Mouse (Mus musculus) gastrocnemius, adult 18-20 months (tissue): ENCODE measurements around the gene Slc5a3. TPM values are rescaled to one million over a fixed set of nuclear protein-coding genes. Genes with fewer than 3 reads are reported as not detected.
"Not testable (repeated sequence)": the region's sequence is repeated elsewhere in the genome, so short reads cannot be mapped to it uniquely, and the experiment has no call there.

ENCODE experiments used
- DNase-seq: peaks from one replicate; pipeline ENCODE4 v3.0.0; 2021; ENCODE audit warnings: low spot score
- total RNA-seq, 2 experiments: library from RNA; stranded (reverse); gene quantifications; 2 replicates each; pipeline ENCODE4 v1.2.3; 2021

The Slc5a3 gene
- total RNA-seq, 2 experiments from 2014 or later: 2.2 to 4.1 TPM

- no peak for DNase-seq
Observed at GRCm38 (mm10) chr16:92061586-92061985, 3.5 kb downstream of the Slc5a3 start.

GRCm38 (mm10) chr16:92062832-92063231, 4.7 kb downstream of the Slc5a3 start:
- DNase-seq: no peak

GRCm38 (mm10) chr16:92064801-92065200, 6.7 kb downstream of the Slc5a3 start:
- no peak for DNase-seq

- no peak for DNase-seq
Observed at GRCm38 (mm10) chr16:92070338-92070737, 12.2 kb downstream of the Slc5a3 start.

GRCm38 (mm10) chr16:92076797-92077196, 18.7 kb downstream of the Slc5a3 start:
- DNase-seq: no peak

- DNase-seq: no peak
Observed at GRCm38 (mm10) chr16:92083771-92084453, 25.8 kb downstream of the Slc5a3 start.

- no peak for DNase-seq
Observed at GRCm38 (mm10) chr16:92089225-92089624, 31.1 kb downstream of the Slc5a3 start.

- DNase-seq: no peak
Observed at GRCm38 (mm10) chr16:92091876-92092275, 33.8 kb downstream of the Slc5a3 start.

GRCm38 (mm10) chr16:92098351-92099051, 40.4 kb downstream of the Slc5a3 start:
- DNase-seq: no peak

- no peak for DNase-seq
Observed at GRCm38 (mm10) chr16:92099598-92099997, 41.5 kb downstream of the Slc5a3 start.

GRCm38 (mm10) chr16:92100111-92100510, 42.0 kb downstream of the Slc5a3 start:
- DNase-seq: no peak

- peak; percentile 54 for DNase-seq
Observed at GRCm38 (mm10) chr16:92102115-92102514, 44.0 kb downstream of the Slc5a3 start.

GRCm38 (mm10) chr16:92102931-92103330, 44.8 kb downstream of the Slc5a3 start:
- not testable (repeated sequence) for DNase-seq

GRCm38 (mm10) chr16:92103572-92104331, 45.6 kb downstream of the Slc5a3 start:
- DNase-seq: no peak

GRCm38 (mm10) chr16:92104332-92104590, 46.1 kb downstream of the Slc5a3 start:
- DNase-seq: no peak

GRCm38 (mm10) chr16:92104951-92105350, 46.8 kb downstream of the Slc5a3 start:
- DNase-seq: no peak

- DNase-seq: peak; percentile 26
Observed at GRCm38 (mm10) chr16:92105631-92106030, 47.5 kb downstream of the Slc5a3 start.

GRCm38 (mm10) chr16:92107346-92107745, 49.2 kb downstream of the Slc5a3 start:
- no peak for DNase-seq

- no peak for DNase-seq
Observed at GRCm38 (mm10) chr16:92114706-92115241, 56.7 kb downstream of the Slc5a3 start.

GRCm38 (mm10) chr16:92115611-92116421, 57.7 kb downstream of the Slc5a3 start:
- DNase-seq: peak; percentile 21
